Mouse (Mus musculus) hindbrain, embryonic 16.5 days (tissue): ENCODE measurements around the gene Lce1k. TPM values are rescaled to one million over a fixed set of nuclear protein-coding genes. Genes with fewer than 3 reads are reported as not detected.

Experiments
- polyA plus RNA-seq: library from polyadenylated mRNA; unstranded; fragments of >200 nt; fragmentation: Nextera tagmentation; extraction: Ambion mirVana; gene quantifications from 2 replicates; pipeline ENCODE4 v1.2.1, GENCODE M21; 2015

The Lce1k gene
- polyA plus RNA-seq, 1 experiment from 2014 or later = not detected

Other genes with a start within 250 kb of the Lce1k start
- gene Ivl, start 234.2 kb downstream of the Lce1k start, polyA plus RNA-seq = not detected in 2 replicates
- not detected in 2 replicates for gene Smcp, start 218.9 kb downstream of the Lce1k start, polyA plus RNA-seq
- gene 2210017I01Rik, start 200.4 kb downstream of the Lce1k start, polyA plus RNA-seq = not detected in 2 replicates
- not detected in 2 replicates for gene Lce6a, start 186.2 kb downstream of the Lce1k start, polyA plus RNA-seq
- gene Lce1a1, start 159.6 kb downstream of the Lce1k start, polyA plus RNA-seq = not detected in 2 replicates
- gene Lce1b, start 151.0 kb downstream of the Lce1k start, polyA plus RNA-seq = not detected in 2 replicates
- gene Lce1a2, start 137.6 kb downstream of the Lce1k start, polyA plus RNA-seq = not detected in 2 replicates
- gene Lce1c, start 128.6 kb downstream of the Lce1k start, polyA plus RNA-seq = not detected in 2 replicates
- not detected in 2 replicates for gene Lce1d, start 120.7 kb downstream of the Lce1k start, polyA plus RNA-seq
- not detected in 2 replicates for gene Lce1e, start 98.8 kb downstream of the Lce1k start, polyA plus RNA-seq
- not detected in 2 replicates for gene Lce1f, start 87.5 kb downstream of the Lce1k start, polyA plus RNA-seq
- not detected in 2 replicates for gene Gm38119, start 68.8 kb downstream of the Lce1k start, polyA plus RNA-seq
- not detected in 2 replicates for gene Lce1g, start 55.6 kb downstream of the Lce1k start, polyA plus RNA-seq
- gene Lce1h, start 42.8 kb downstream of the Lce1k start, polyA plus RNA-seq = not detected in 2 replicates
- gene Lce1i, start 29.0 kb downstream of the Lce1k start, polyA plus RNA-seq = not detected in 2 replicates
- gene Lce1j, start 17.4 kb downstream of the Lce1k start, polyA plus RNA-seq = not detected in 2 replicates
- not detected in 2 replicates for gene Kprp, start 19.4 kb upstream of the Lce1k start, polyA plus RNA-seq
- not detected in 2 replicates for gene Lce1l, start 43.4 kb upstream of the Lce1k start, polyA plus RNA-seq
- gene 2310050C09Rik, start 62.3 kb upstream of the Lce1k start, polyA plus RNA-seq = not detected in 2 replicates
- gene Lce3a, start 118.3 kb upstream of the Lce1k start, polyA plus RNA-seq = not detected in 2 replicates
- gene Lce3b, start 125.1 kb upstream of the Lce1k start, polyA plus RNA-seq = not detected in 2 replicates
- 0.89 TPM in 1 of 2 replicates, not detected in the other for gene Lce3c, start 136.6 kb upstream of the Lce1k start, polyA plus RNA-seq
- gene Lce3d, start 149.5 kb upstream of the Lce1k start, polyA plus RNA-seq = not detected in 2 replicates
- gene Lce3e, start 159.2 kb upstream of the Lce1k start, polyA plus RNA-seq = not detected in 2 replicates
- not detected in 2 replicates for gene Lce3f, start 184.3 kb upstream of the Lce1k start, polyA plus RNA-seq
- 2.1 and 2.3 TPM in 2 replicates for gene Crct1, start 207.8 kb upstream of the Lce1k start, polyA plus RNA-seq
- not detected in 2 replicates for gene Lce1m, start 211.2 kb upstream of the Lce1k start, polyA plus RNA-seq